Comparison of ENCODE assay signal across 8 mouse cellular contexts in genomic region chr6:124996551-124997501, GRCm38 (mm10). TPM values are rescaled to one million over a fixed set of nuclear protein-coding genes. Genes with fewer than 3 reads are reported as not detected.
DNase-seq lines count a peak whose midpoint lies in the region; ATAC-seq lines count a peak whose summit lies in the region.

Gene Pianp (plus strand): TSS chr6:124996694.

- no peaks in the 10 kb centered on the region for H3K36me3 ChIP-seq in forebrain, embryonic 14.5 days (ENCODE audit: control insufficient read depth, insufficient read depth, low read length)
- H3K36me3 ChIP-seq in liver, embryonic 16.5 days (ENCODE audit: control insufficient read depth, insufficient read depth) = no peaks in the 10 kb centered on the region
- H3K36me3 ChIP-seq in neural tube, embryonic 11.5 days (ENCODE audit: control insufficient read depth, insufficient read depth, low read length) = no peaks in the 10 kb centered on the region
- H3K36me3 ChIP-seq in stomach, embryonic 16.5 days (ENCODE audit: control insufficient read depth, insufficient read depth, low read length) = no peaks in the 10 kb centered on the region

- H3K4me2 ChIP-seq in forebrain, embryonic 14.5 days (ENCODE audit: low read length) = peak within 1 kb of the TSS; percentile 94
- H3K4me2 ChIP-seq in liver, embryonic 16.5 days (ENCODE audit: low read depth, low read length) = peak within 1 kb of the TSS; percentile 71
- H3K4me2 ChIP-seq in neural tube, embryonic 11.5 days (ENCODE audit: low read depth) = peak within 1 kb of the TSS; percentile 95
- H3K4me2 ChIP-seq in stomach, embryonic 16.5 days (ENCODE audit: low read depth, low read length) = peak within 1 kb of the TSS; percentile 100

- H3K27me3 ChIP-seq in forebrain, embryonic 14.5 days (replicated peaks; ENCODE audit: control insufficient read depth, insufficient read depth, low read length) = peaks cover 25% of the 10 kb centered on the region
- peaks cover 79% of the 10 kb centered on the region for H3K27me3 ChIP-seq in liver, embryonic 16.5 days (ENCODE audit: control insufficient read depth, insufficient read depth, low read depth, low read length)
- peaks cover 63% of the 10 kb centered on the region for H3K27me3 ChIP-seq in neural tube, embryonic 11.5 days (ENCODE audit: control insufficient read depth, insufficient read depth, low read length)
- H3K27me3 ChIP-seq in stomach, embryonic 16.5 days (ENCODE audit: control insufficient read depth, insufficient read depth, low read length) = peaks cover 58% of the 10 kb centered on the region

- peaks cover 5% of the 10 kb centered on the region for H3K4me1 ChIP-seq in forebrain, embryonic 14.5 days (ENCODE audit: control insufficient read depth, insufficient read depth, low read length)
- H3K4me1 ChIP-seq in liver, embryonic 16.5 days (ENCODE audit: control insufficient read depth, low read depth, low read length) = peaks cover 7% of the 10 kb centered on the region
- H3K4me1 ChIP-seq in neural tube, embryonic 11.5 days (ENCODE audit: control insufficient read depth, insufficient read depth, low read length) = peaks cover 4% of the 10 kb centered on the region; the same call in 1 of the 2 replicates
- peaks cover 22% of the 10 kb centered on the region for H3K4me1 ChIP-seq in stomach, embryonic 16.5 days (ENCODE audit: control insufficient read depth, insufficient read depth, low read length)

- peak within 1 kb of the TSS; percentile 55; the same call in 1 of the 2 replicates for H3K27ac ChIP-seq in forebrain, embryonic 14.5 days (ENCODE audit: low read depth, low read length)
- no peak within 1 kb of the TSS for H3K27ac ChIP-seq in liver, embryonic 16.5 days (ENCODE audit: low read length)
- no peak within 1 kb of the TSS for H3K27ac ChIP-seq in neural tube, embryonic 11.5 days (ENCODE audit: low read depth, low read length)
- no peak within 1 kb of the TSS for H3K27ac ChIP-seq in stomach, embryonic 16.5 days (ENCODE audit: low read length)

- intact Hi-C loops in heart, postnatal 10 days (cut with DNase I) = no loop called here

- 1% methylated on average over 45 of the region's 78 CpGs for WGBS in forebrain, embryonic 14.5 days
- WGBS in liver, embryonic 16.5 days (ENCODE audit: insufficient replicate concordance) = 2% methylated on average over 43 of the region's 78 CpGs
- under 1% methylated on average over 57 of the region's 78 CpGs for WGBS in neural tube, embryonic 11.5 days
- under 1% methylated on average over 70 of the region's 78 CpGs for WGBS in stomach, embryonic 16.5 days

- peak; percentile 62 to 72 for DNase-seq in CD8-positive naive resting alpha-beta T cell, adult 2 months (ENCODE audit: low read depth in 2 of 2, low spot score in 2 of 2)
- peak; percentile 27 for DNase-seq in c-Kit-positive CD71-positive TER-119-negative erythroid progenitor cells, embryonic 14.5 days (ENCODE audit: low read depth)
- DNase-seq in forebrain, embryonic 14.5 days (ENCODE audit: low spot score) = peak; percentile 81
- DNase-seq in heart, postnatal 10 days = peak; percentile 80 to 84
- peak; percentile 67 to 90 for DNase-seq in kidney, postnatal 36 days
- DNase-seq in neural tube, embryonic 11.5 days (ENCODE audit: low spot score) = peak; percentile 75

- ATAC-seq in forebrain, embryonic 14.5 days = peak; percentile 86
- peak; percentile 33; the same call in 1 of the 2 replicates for ATAC-seq in liver, embryonic 16.5 days (ENCODE audit: low read depth)
- peak; percentile 77 for ATAC-seq in neural tube, embryonic 11.5 days (ENCODE audit: insufficient read depth, low FRiP score, low TSS enrichment)
- peak; percentile 74 for ATAC-seq in stomach, embryonic 16.5 days (ENCODE audit: insufficient read depth, low FRiP score)

- peak within 1 kb of the TSS; percentile 70 for H3K4me3 ChIP-seq in forebrain, embryonic 14.5 days (ENCODE audit: low read depth, low read length)
- H3K4me3 ChIP-seq in liver, embryonic 16.5 days (ENCODE audit: low read depth, low read length) = peak within 1 kb of the TSS; percentile 41
- H3K4me3 ChIP-seq in neural tube, embryonic 11.5 days (ENCODE audit: low read depth, low read length) = peak within 1 kb of the TSS; percentile 55
- peak within 1 kb of the TSS; percentile 59 for H3K4me3 ChIP-seq in stomach, embryonic 16.5 days (replicated peaks; ENCODE audit: low read length)

- H3K9ac ChIP-seq in forebrain, embryonic 14.5 days (ENCODE audit: low read length) = peak within 1 kb of the TSS; percentile 83
- H3K9ac ChIP-seq in liver, embryonic 16.5 days (ENCODE audit: low read depth, low read length) = no peak within 1 kb of the TSS
- peak within 1 kb of the TSS; percentile 69 for H3K9ac ChIP-seq in neural tube, embryonic 11.5 days (ENCODE audit: low read length)
- H3K9ac ChIP-seq in stomach, embryonic 16.5 days (ENCODE audit: low read length) = peak within 1 kb of the TSS; percentile 75

- H3K9me3 ChIP-seq in forebrain, embryonic 14.5 days (replicated peaks; ENCODE audit: control insufficient read depth, low read length) = no peaks in the 10 kb centered on the region
- no peaks in the 10 kb centered on the region for H3K9me3 ChIP-seq in liver, embryonic 16.5 days (replicated peaks; ENCODE audit: control insufficient read depth, low read length)
- H3K9me3 ChIP-seq in neural tube, embryonic 11.5 days (ENCODE audit: control insufficient read depth, low read length) = no peaks in the 10 kb centered on the region
- no peaks in the 10 kb centered on the region for H3K9me3 ChIP-seq in stomach, embryonic 16.5 days (replicated peaks; ENCODE audit: control insufficient read depth, low read length)

RNA-seq across cellular contexts. Expression of gene Pianp, which starts in this region (rescaled TPM):
- 22.6 and 28.0 TPM in 2 replicates for polyA plus RNA-seq in forebrain, embryonic 14.5 days (2014; fragmentation: Nextera tagmentation; extraction: Ambion mirVana)
- total RNA-seq in heart, postnatal 10 days (2021) = 1 to 10 TPM; 1.7 to 2.0 TPM
- polyA plus RNA-seq in liver, embryonic 16.5 days (2015; fragmentation: Nextera tagmentation; extraction: Ambion mirVana) = 0.05 and 0.11 TPM in 2 replicates
- 1.7 and 2.6 TPM in 2 replicates for polyA plus RNA-seq in neural tube, embryonic 11.5 days (2014; fragmentation: Nextera tagmentation; extraction: Ambion mirVana)
- polyA plus RNA-seq in stomach, embryonic 16.5 days (2015; fragmentation: Nextera tagmentation; extraction: Ambion mirVana) = 4.0 and 4.2 TPM in 2 replicates

Comparison
In these comparisons a context has a peak if more than half of its experiments do, and no peak if none do; other contexts are left out.
1. Peak in ATAC-seq, H3K4me3 ChIP-seq and H3K4me2 ChIP-seq in liver, embryonic 16.5 days; RNA of the gene not detected or under 1 TPM.
2. DNase-seq: peak in every context shown above with its lines; median percentile 82 in heart, postnatal 10 days; 81 in forebrain, embryonic 14.5 days; 78 in kidney, postnatal 36 days; 75 in neural tube, embryonic 11.5 days; 67 in CD8-positive naive resting alpha-beta T cell, adult 2 months; 27 in c-Kit-positive CD71-positive TER-119-negative erythroid progenitor cells, embryonic 14.5 days.
3. ATAC-seq: peak in every context shown above with its lines; median percentile 86 in forebrain, embryonic 14.5 days; 77 in neural tube, embryonic 11.5 days; 74 in stomach, embryonic 16.5 days; 33 in liver, embryonic 16.5 days.